Mouse (Mus musculus) heart, adult 9 months (tissue): ENCODE measurements around the gene Tsc22d4.
"Not testable (repeated sequence)": the region's sequence is repeated elsewhere in the genome, so short reads cannot be mapped to it uniquely, and the experiment has no call there.

Experiments used
- DNase-seq, 2 experiments: peaks; one replicate each; pipeline ENCODE4 v3.0.0; 2022; ENCODE audit warnings: low spot score in 2 of 2

Gene Tsc22d4

GRCm38 (mm10) chr5:137741023-137741931, 4.3 kb upstream of the Tsc22d4 start, which contains the start of gene Nyap1:
TSS of gene Nyap1 (minus strand) at chr5:137741607.
- peak; percentile 70 to 75 for DNase-seq

- DNase-seq: no peak
These were observed 3.5 kb upstream of the Tsc22d4 start for GRCm38 (mm10) chr5:137742048-137742447.

- no peak for DNase-seq
These were observed 2.7 kb upstream of the Tsc22d4 start for GRCm38 (mm10) chr5:137742836-137743235.

GRCm38 (mm10) chr5:137744197-137744596, 1.3 kb upstream of the Tsc22d4 start:
- DNase-seq: no peak

GRCm38 (mm10) chr5:137746282-137746850, 836 bp downstream of the Tsc22d4 start:
- peak; percentile 66 to 72 for DNase-seq

GRCm38 (mm10) chr5:137746851-137747325, 1.4 kb downstream of the Tsc22d4 start:
- DNase-seq: no peak

GRCm38 (mm10) chr5:137747326-137747961, 1.9 kb downstream of the Tsc22d4 start:
- DNase-seq: peak; percentile 58 to 61

- peak; percentile 56 to 63 for DNase-seq
These were observed 2.7 kb downstream of the Tsc22d4 start for GRCm38 (mm10) chr5:137748130-137748770.

- DNase-seq: no peak
These were observed 3.8 kb downstream of the Tsc22d4 start for GRCm38 (mm10) chr5:137749196-137749836.

- DNase-seq: not testable (repeated sequence)
These were observed 4.7 kb downstream of the Tsc22d4 start for GRCm38 (mm10) chr5:137750212-137750611.

- peak in 1 of 2 experiments; percentile 54 for DNase-seq
These were observed 5.8 kb downstream of the Tsc22d4 start for GRCm38 (mm10) chr5:137751221-137751887.

- DNase-seq: no peak
These were observed 6.5 kb downstream of the Tsc22d4 start for GRCm38 (mm10) chr5:137751988-137752387.

- DNase-seq: peak in 1 of 2 experiments; percentile 60
These were observed 7.7 kb downstream of the Tsc22d4 start for GRCm38 (mm10) chr5:137753111-137753832.

- no peak for DNase-seq
These were observed 9.9 kb downstream of the Tsc22d4 start for GRCm38 (mm10) chr5:137755425-137755824.

- no peak for DNase-seq
These were observed 10.6 kb downstream of the Tsc22d4 start for GRCm38 (mm10) chr5:137756106-137756505.

GRCm38 (mm10) chr5:137756882-137757661, 11.5 kb downstream of the Tsc22d4 start:
- peak; percentile 71 to 90 for DNase-seq

GRCm38 (mm10) chr5:137757887-137758286, 12.4 kb downstream of the Tsc22d4 start:
- DNase-seq: peak; percentile 67 to 68

GRCm38 (mm10) chr5:137758921-137759534, 13.5 kb downstream of the Tsc22d4 start:
- DNase-seq: no peak

GRCm38 (mm10) chr5:137759971-137760412, 14.5 kb downstream of the Tsc22d4 start:
- peak; percentile 82 to 88 for DNase-seq
